Mouse (Mus musculus): ENCODE measurements around the gene Metrnl.

GRCm38 (mm10) chr11:121743113-121743512 is 41.8 kb downstream of the Metrnl start:
- TF ChIP-seq MAX (IDR thresholded peaks at IDR 0.05) (no peak), CTCF (IDR thresholded peaks at IDR 0.05; ENCODE audit: control insufficient read depth, insufficient read depth, insufficient read length) (no peak)

Data from C2C12 (cell line).